Mouse (Mus musculus) lung, embryonic 14.5 days (tissue): ENCODE measurements around the gene Aven. TPM values are rescaled to one million over a fixed set of nuclear protein-coding genes. Genes with fewer than 3 reads are reported as not detected.

Experiments used
- ATAC-seq: fragments of 200-750 bp; cut with Nextera tagmentation; 2 replicates; pipeline ENCODE4 v1.8.0; 2017; ENCODE audit warnings: mild to moderate bottlenecking, moderate TSS enrichment, moderate library complexity; ENCODE audit not compliant: insufficient read depth
- DNase-seq: peaks from one replicate; pipeline ENCODE4 v3.0.0-alpha.2; 2015
- H3K27ac ChIP-seq: fragments of 300-500 bp; sonication (generic); 2 replicates; pipeline ENCODE4 v1.5.1; 2014; ENCODE audit warnings: low read depth, mild to moderate bottlenecking, moderate library complexity
- H3K27me3 ChIP-seq: fragments of 300-500 bp; sonication (generic); 2 replicates; pipeline ENCODE4 v1.6.1; 2014; ENCODE audit warnings: low read length, control low read depth; ENCODE audit not compliant: insufficient read depth
- H3K36me3 ChIP-seq: fragments of 300-500 bp; sonication (generic); 2 replicates; pipeline ENCODE4 v1.6.1; 2014; ENCODE audit warnings: control low read depth; ENCODE audit not compliant: insufficient read depth
- H3K4me1 ChIP-seq: fragments of 300-500 bp; sonication (generic); 2 replicates; pipeline ENCODE4 v1.6.1; 2014; ENCODE audit warnings: antibody characterized with exemption, control low read depth; ENCODE audit not compliant: insufficient read depth
- H3K4me2 ChIP-seq: fragments of 300-500 bp; sonication (generic); 2 replicates; pipeline ENCODE4 v1.6.1; 2014; ENCODE audit warnings: mild to moderate bottlenecking
- H3K4me3 ChIP-seq: fragments of 300-500 bp; sonication (generic); 2 replicates; pipeline ENCODE4 v1.5.1; 2014; ENCODE audit warnings: low read depth, low read length
- H3K9ac ChIP-seq: fragments of 300-500 bp; sonication (generic); 2 replicates; pipeline ENCODE4 v1.6.1; 2014
- H3K9me3 ChIP-seq: fragments of 300-500 bp; sonication (generic); 2 replicates; pipeline ENCODE4 v1.6.1; 2016; ENCODE audit warnings: low read depth, low read length, control low read depth
- CTCF ChIP-seq: IDR thresholded peaks from 2 replicates; pipeline ENCODE4 v1.5.1; 2016; ENCODE audit warnings: antibody characterized with exemption, low read depth
- WGBS: fragments of 180-500 bp; shearing (Covaris S2); extraction: QIAGEN DNeasy Blood & Tissue Kit; methylation state at CpG from one replicate; pipeline ENCODE4 v1.1.7; 2014; 5-methylcytosine and 5-hydroxymethylcytosine counted together
- polyA plus RNA-seq: library from polyadenylated mRNA; unstranded; fragments of >200 nt; fragmentation: Nextera tagmentation; extraction: Ambion mirVana; gene quantifications from 2 replicates; pipeline ENCODE4 v1.2.1, GENCODE M21; 2014

Aven gene
- polyA plus RNA-seq, 1 experiment from 2014 or later, result 7.2 TPM

DNA sequence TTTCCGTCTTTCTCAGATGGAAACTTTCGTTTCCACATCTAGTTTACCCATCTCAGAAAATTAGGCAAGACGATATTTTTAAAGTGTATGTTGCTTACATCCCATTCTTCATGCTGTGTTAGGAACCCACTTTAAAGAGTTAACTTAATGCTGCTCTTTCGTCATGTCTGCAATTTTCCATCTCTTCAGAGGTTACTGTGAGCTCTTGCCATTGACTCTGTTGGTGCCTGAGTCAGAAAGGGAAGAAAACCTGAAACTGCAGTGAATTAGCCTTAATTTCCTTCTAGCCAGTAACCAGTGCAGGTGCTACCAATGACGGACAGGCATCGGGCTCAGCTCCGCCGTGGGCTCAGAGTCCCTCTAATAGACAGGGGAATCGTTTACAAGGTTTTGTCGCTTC is 63.8 kb downstream of the Aven start:
- no peaks in the 10 kb centered on the region for H3K4me1 ChIP-seq
- no peaks in the 10 kb centered on the region for H3K36me3 ChIP-seq
- no peak overlapping the region for H3K9ac ChIP-seq
- no peak overlapping the region for H3K4me3 ChIP-seq
- ATAC-seq, result no peak
- H3K27me3 ChIP-seq, result no peaks in the 10 kb centered on the region
- H3K4me2 ChIP-seq, result no peak overlapping the region
- WGBS, result 85% methylated on average over 10 of the region's 10 CpGs
- H3K9me3 ChIP-seq, result no peaks in the 10 kb centered on the region
- no peak for TF ChIP-seq CTCF
- no peak overlapping the region for H3K27ac ChIP-seq
- no peak for DNase-seq

- Histone ChIP-seq H3K9me3 (no peaks in the 10 kb centered on the region), H3K27me3 (no peaks in the 10 kb centered on the region), H3K36me3 (no peaks in the 10 kb centered on the region), H3K4me2 (no peak overlapping the region), H3K4me1 (no peaks in the 10 kb centered on the region), H3K27ac (no peak overlapping the region), H3K9ac (no peak overlapping the region), H3K4me3 (no peak overlapping the region)
- TF ChIP-seq CTCF, result no peak
- ATAC-seq (no peak), DNase-seq (no peak)
Observed at GRCm38 (mm10) chr2:112557453-112557852, 64.7 kb downstream of the Aven start.

GRCm38 (mm10) chr2:112561549-112561948 is 68.8 kb downstream of the Aven start:
- Histone ChIP-seq H3K4me3 (no peak overlapping the region), H3K9ac (no peak overlapping the region), H3K9me3 (no peaks in the 10 kb centered on the region), H3K4me1 (no peaks in the 10 kb centered on the region), H3K36me3 (no peaks in the 10 kb centered on the region), H3K4me2 (no peak overlapping the region), H3K27me3 (no peaks in the 10 kb centered on the region), H3K27ac (no peak overlapping the region)
- WGBS, result 78% methylated on average over 7 of the region's 7 CpGs
- DNase-seq (no peak), ATAC-seq (no peak)
- no peak for TF ChIP-seq CTCF

GRCm38 (mm10) chr2:112565060-112565459 is 72.3 kb downstream of the Aven start:
- Histone ChIP-seq H3K27me3 (no peaks in the 10 kb centered on the region), H3K27ac (no peak overlapping the region), H3K4me2 (no peak overlapping the region), H3K36me3 (no peaks in the 10 kb centered on the region), H3K4me1 (no peaks in the 10 kb centered on the region), H3K9me3 (no peaks in the 10 kb centered on the region), H3K9ac (no peak overlapping the region), H3K4me3 (no peak overlapping the region)
- WGBS, result 97% methylated on average over 1 of the region's 1 CpGs
- TF ChIP-seq CTCF, result no peak
- DNase-seq (no peak), ATAC-seq (no peak)

- DNase-seq (peak; percentile 36), ATAC-seq (peak; percentile 82; the same call in 1 of the 2 replicates)
- WGBS, result 62% methylated on average over 4 of the region's 4 CpGs
- Histone ChIP-seq H3K4me3 (no peak overlapping the region), H3K4me1 (no peaks in the 10 kb centered on the region), H3K9ac (no peak overlapping the region), H3K4me2 (no peak overlapping the region), H3K9me3 (no peaks in the 10 kb centered on the region), H3K27ac (no peak overlapping the region), H3K36me3 (no peaks in the 10 kb centered on the region), H3K27me3 (no peaks in the 10 kb centered on the region)
- no peak for TF ChIP-seq CTCF
Observed at GRCm38 (mm10) chr2:112566290-112567085, 73.7 kb downstream of the Aven start.

GRCm38 (mm10) chr2:112567786-112568185 is 75.0 kb downstream of the Aven start:
- H3K9ac ChIP-seq, result no peak overlapping the region
- 84% methylated on average over 4 of the region's 4 CpGs for WGBS
- H3K27me3 ChIP-seq, result no peaks in the 10 kb centered on the region
- peak; percentile 13 for DNase-seq
- H3K4me3 ChIP-seq, result no peak overlapping the region
- no peak for TF ChIP-seq CTCF
- H3K9me3 ChIP-seq, result no peaks in the 10 kb centered on the region
- ATAC-seq, result no peak
- no peak overlapping the region for H3K27ac ChIP-seq
- no peak overlapping the region for H3K4me2 ChIP-seq
- H3K36me3 ChIP-seq, result no peaks in the 10 kb centered on the region
- H3K4me1 ChIP-seq, result no peaks in the 10 kb centered on the region

DNA sequence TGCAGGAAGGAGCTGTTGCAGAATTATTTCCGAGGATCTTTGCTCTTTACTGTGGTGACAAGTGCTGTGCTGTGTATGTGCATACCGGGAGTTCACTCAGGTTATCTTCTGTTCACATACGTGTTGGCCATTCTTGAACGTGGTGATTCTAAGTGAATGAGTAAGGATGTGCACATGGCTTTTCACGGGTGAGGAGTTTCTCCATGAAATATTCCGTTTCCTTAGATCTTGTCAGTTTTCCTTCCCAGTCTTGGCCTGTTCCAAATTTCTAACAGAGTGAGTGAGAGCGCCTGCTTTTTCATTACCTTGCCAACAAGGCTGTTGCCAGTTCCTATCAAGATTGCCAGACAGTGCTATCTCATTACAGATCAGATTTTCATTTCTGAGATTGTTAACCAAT is 98.2 kb downstream of the Aven start:
- H3K4me2 ChIP-seq, result no peak overlapping the region
- 70% methylated on average over 7 of the region's 7 CpGs for WGBS
- TF ChIP-seq CTCF, result no peak
- H3K9me3 ChIP-seq, result no peaks in the 10 kb centered on the region
- no peak for ATAC-seq
- H3K27ac ChIP-seq, result no peak overlapping the region
- no peaks in the 10 kb centered on the region for H3K4me1 ChIP-seq
- H3K4me3 ChIP-seq, result no peak overlapping the region
- no peak overlapping the region for H3K9ac ChIP-seq
- no peak for DNase-seq
- no peaks in the 10 kb centered on the region for H3K27me3 ChIP-seq
- no peaks in the 10 kb centered on the region for H3K36me3 ChIP-seq
